Mouse (Mus musculus) stomach, embryonic 14.5 days (tissue): ENCODE data around the gene Ndc1. TPM values are rescaled to one million over a fixed set of nuclear protein-coding genes. Genes with fewer than 3 reads are reported as not detected.

Experiments
- ATAC-seq: fragments of 200-750 bp; cut with Nextera tagmentation; 2 replicates; pipeline ENCODE4 v1.8.0; 2017; ENCODE audit warnings: low read depth, moderate TSS enrichment; ENCODE audit not compliant: insufficient number of reproducible peaks, insufficient read depth, low FRiP score
- H3K27ac ChIP-seq: fragments of 300-500 bp; sonication (generic); 2 replicates; pipeline ENCODE4 v1.5.1; 2014; ENCODE audit warnings: mild to moderate bottlenecking, low read length, moderate library complexity, mixed read lengths
- H3K27me3 ChIP-seq: fragments of 300-500 bp; sonication (generic); 2 replicates; pipeline ENCODE4 v1.6.1; 2014; ENCODE audit warnings: low read length, control low read depth, mixed read lengths; ENCODE audit not compliant: control insufficient read depth, insufficient read depth
- H3K36me3 ChIP-seq: fragments of 300-500 bp; sonication (generic); 2 replicates; pipeline ENCODE4 v1.6.1; 2014; ENCODE audit warnings: mild to moderate bottlenecking, control low read depth, low read length, moderate library complexity, mixed read lengths; ENCODE audit not compliant: control insufficient read depth, insufficient read depth
- H3K4me1 ChIP-seq: fragments of 300-500 bp; sonication (generic); 2 replicates; pipeline ENCODE4 v1.6.1; 2014; ENCODE audit warnings: low read length, control low read depth, mixed read lengths; ENCODE audit not compliant: control insufficient read depth, insufficient read depth
- H3K4me2 ChIP-seq: fragments of 300-500 bp; sonication (generic); replicated peaks from 2 replicates; pipeline ENCODE4 v1.6.1; 2014; ENCODE audit warnings: low read depth, low read length, control low read depth
- H3K4me3 ChIP-seq: fragments of 300-500 bp; sonication (generic); 2 replicates; pipeline ENCODE4 v1.5.1; 2014; ENCODE audit warnings: low read depth, low read length, control low read depth
- H3K9ac ChIP-seq: fragments of 300-500 bp; sonication (generic); replicated peaks from 2 replicates; pipeline ENCODE4 v1.6.1; 2014; ENCODE audit warnings: low read depth, mild to moderate bottlenecking, control low read depth, low read length, moderate library complexity, mixed read lengths
- H3K9me3 ChIP-seq: fragments of 300-500 bp; sonication (generic); 2 replicates; pipeline ENCODE4 v1.6.1; 2016; ENCODE audit warnings: low read depth, low read length, control low read depth; ENCODE audit not compliant: control insufficient read depth
- WGBS: fragments of 180-500 bp; shearing (Covaris S2); extraction: QIAGEN DNeasy Blood & Tissue Kit; methylation state at CpG from one replicate; pipeline ENCODE4 v1.1.7; 2014; 5-methylcytosine and 5-hydroxymethylcytosine counted together
- polyA plus RNA-seq: library from polyadenylated mRNA; unstranded; fragments of >200 nt; fragmentation: Nextera tagmentation; extraction: Ambion mirVana; gene quantifications from 2 replicates; pipeline ENCODE4 v1.2.1, GENCODE M21; 2014

The Ndc1 gene
- polyA plus RNA-seq, 1 experiment from 2014 or later = 35.5 TPM

DNA sequence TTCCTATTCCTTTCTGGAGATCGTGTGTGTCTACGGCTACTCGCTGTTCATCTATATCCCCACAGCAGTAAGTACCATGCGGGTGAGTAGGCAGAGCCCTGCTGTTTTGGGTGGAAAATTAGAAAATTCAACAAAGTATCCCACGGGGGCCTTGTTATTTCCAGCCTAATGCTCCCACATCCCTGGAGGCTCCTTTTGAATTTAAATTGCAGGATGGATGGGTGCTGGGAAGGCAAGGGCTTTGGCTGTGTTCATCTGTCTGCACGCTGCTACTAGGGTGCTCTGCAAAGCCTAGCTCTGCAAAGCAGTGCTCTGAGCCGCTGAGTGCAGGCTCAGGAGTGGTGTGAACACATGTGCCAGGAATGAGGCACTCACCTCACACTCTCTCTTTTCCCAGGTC lies 23.0 kb upstream of the Ndc1 start:
- ATAC-seq = no peak
- H3K4me2 ChIP-seq = no peak overlapping the region
- no peak overlapping the region for H3K4me3 ChIP-seq
- no peak overlapping the region for H3K9ac ChIP-seq
- WGBS = 83% methylated on average over 7 of the region's 7 CpGs
- no peaks in the 10 kb centered on the region for H3K4me1 ChIP-seq
- no peaks in the 10 kb centered on the region for H3K9me3 ChIP-seq
- H3K27ac ChIP-seq = no peak overlapping the region
- no peaks in the 10 kb centered on the region for H3K27me3 ChIP-seq
- no peaks in the 10 kb centered on the region; the same call in none of the 2 replicates for H3K36me3 ChIP-seq

DNA sequence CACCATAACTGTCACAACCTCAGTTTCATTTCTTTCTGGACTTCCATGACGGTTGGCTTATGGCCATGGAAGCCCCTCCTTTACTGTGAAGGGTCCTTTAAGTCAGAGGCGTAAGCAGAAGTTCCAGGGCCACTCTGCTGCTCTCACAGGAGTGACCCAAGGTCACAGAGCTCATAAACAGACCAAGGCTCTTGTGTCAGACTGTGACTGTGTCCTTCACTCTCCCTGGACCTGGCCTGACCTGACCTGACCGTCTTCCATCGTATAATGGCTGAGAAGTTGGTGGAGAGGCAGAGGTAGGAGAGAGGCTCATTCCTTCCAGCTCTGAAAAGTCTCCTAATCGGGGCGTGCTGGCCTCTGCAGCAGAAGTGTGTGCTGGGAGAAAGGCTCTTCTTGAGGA lies 20.4 kb upstream of the Ndc1 start:
- Histone ChIP-seq H3K27ac (no peak overlapping the region), H3K9me3 (no peaks in the 10 kb centered on the region), H3K9ac (no peak overlapping the region), H3K4me2 (no peak overlapping the region), H3K4me1 (no peaks in the 10 kb centered on the region), H3K36me3 (peaks cover 2% of the 10 kb centered on the region), H3K4me3 (no peak overlapping the region), H3K27me3 (no peaks in the 10 kb centered on the region)
- no peak for ATAC-seq
- WGBS = 49% methylated on average over 6 of the region's 6 CpGs

DNA sequence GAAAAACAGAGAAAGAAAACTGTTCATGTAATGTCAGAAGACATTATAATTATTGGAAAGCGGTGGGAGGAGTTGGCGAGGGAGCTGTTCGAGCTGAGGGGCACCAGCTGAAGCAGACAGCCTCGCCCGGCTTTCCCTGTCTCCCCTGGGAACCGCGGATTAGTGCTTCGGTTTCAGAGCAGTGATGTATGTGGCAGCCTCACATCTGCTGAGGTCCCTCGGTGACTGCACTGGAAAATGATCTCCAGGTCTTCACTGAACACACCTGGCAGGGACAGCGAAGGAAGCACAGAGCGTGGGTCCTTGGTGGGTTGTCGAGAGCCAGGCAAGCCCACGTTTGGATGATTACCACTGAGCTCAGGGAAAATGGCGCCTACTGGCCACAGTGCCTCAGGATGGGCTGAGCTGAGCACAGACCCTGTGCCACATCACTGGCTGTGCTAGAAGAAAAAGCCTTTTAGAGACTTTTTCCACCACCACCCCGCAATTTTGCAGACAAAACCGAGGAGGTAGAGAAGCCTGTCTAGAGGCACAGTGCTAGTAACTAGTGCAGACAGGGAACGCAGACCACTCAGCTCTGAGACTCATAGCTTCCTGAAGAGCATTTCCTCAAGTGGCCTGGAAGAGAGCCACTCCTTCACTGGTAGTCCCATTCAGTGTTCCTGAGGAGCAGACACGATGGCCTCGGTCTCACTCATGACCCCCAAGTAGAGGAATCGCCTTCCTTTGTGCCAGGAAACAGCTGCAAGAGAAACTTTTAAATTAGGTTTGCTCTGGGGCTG lies 18.9 kb upstream of the Ndc1 start:
- Histone ChIP-seq H3K4me3 (no peak overlapping the region), H3K4me2 (no peak overlapping the region), H3K9me3 (no peaks in the 10 kb centered on the region), H3K27ac (no peak overlapping the region), H3K36me3 (peaks cover 2% of the 10 kb centered on the region), H3K27me3 (no peaks in the 10 kb centered on the region), H3K9ac (no peak overlapping the region), H3K4me1 (no peaks in the 10 kb centered on the region)
- no peak for ATAC-seq
- 69% methylated on average over 20 of the region's 20 CpGs for WGBS

DNA sequence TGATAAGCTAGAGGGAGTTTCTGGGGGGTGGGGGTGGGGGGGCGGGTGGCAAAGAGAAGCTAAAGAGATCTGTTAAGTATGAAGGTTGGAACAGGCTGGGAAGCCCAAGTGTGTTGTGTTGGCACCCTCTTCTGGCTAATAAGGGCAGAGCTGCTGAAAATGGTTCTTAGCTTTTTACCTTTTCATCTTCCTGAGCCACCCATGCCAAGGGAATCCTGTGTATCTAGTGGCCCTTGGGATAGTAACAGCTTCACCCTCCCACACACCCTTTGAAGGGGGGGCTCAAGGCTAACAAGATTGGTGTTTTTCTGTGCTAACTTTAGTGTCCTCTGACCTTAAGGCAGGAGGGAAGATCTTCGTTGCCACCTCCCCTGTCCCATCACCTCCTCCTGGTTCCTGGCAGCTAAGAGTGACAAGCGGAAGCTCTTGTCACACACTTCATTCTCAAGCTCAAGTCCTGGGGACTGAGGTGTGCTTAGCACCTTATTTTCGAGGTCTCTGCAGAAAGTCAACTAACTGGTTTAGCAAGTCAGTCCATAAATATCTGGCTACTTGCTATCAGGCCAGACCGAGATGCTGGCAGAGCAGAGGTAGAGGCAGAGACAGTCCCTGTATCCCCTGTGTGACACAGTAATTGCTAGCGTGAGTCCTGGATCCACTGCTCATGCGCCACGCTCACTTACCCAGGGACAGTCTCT lies 18.1 kb upstream of the Ndc1 start:
- Histone ChIP-seq H3K4me2 (no peak overlapping the region), H3K36me3 (peaks cover 2% of the 10 kb centered on the region), H3K9me3 (no peaks in the 10 kb centered on the region), H3K27me3 (no peaks in the 10 kb centered on the region), H3K4me1 (0 out of 2 replicates have a peak, but pooled peaks cover under 1% of the 10 kb centered on the region), H3K27ac (no peak overlapping the region), H3K9ac (no peak overlapping the region), H3K4me3 (no peak overlapping the region)
- WGBS = 64% methylated on average over 8 of the region's 8 CpGs
- no peak; the same call in 1 of the 2 replicates for ATAC-seq

DNA sequence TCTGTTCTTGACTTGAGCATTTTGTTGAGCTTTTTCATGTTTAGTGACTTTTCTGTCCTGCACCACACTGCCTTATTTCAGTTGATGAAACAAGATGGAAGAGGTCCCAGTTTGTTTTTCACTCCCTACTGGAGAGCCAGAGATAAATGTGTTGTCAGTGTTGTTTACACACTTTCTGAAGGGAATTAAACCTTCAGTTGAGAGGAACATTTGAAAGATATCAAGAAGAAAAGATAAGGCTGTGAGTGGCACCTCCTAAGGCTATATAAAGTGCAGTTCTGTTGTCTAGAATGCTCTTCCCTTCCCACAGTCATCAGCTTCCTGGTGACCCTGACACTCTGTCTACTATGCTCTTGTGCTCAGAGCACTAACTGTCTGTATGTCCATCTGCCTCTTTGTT lies 16.2 kb upstream of the Ndc1 start:
- Histone ChIP-seq H3K9ac (no peak overlapping the region), H3K9me3 (no peaks in the 10 kb centered on the region), H3K27me3 (no peaks in the 10 kb centered on the region), H3K4me1 (0 out of 2 replicates have a peak, but pooled peaks cover 3% of the 10 kb centered on the region), H3K27ac (no peak overlapping the region), H3K36me3 (peaks cover 2% of the 10 kb centered on the region), H3K4me2 (no peak overlapping the region), H3K4me3 (no peak overlapping the region)
- no peak for ATAC-seq

DNA sequence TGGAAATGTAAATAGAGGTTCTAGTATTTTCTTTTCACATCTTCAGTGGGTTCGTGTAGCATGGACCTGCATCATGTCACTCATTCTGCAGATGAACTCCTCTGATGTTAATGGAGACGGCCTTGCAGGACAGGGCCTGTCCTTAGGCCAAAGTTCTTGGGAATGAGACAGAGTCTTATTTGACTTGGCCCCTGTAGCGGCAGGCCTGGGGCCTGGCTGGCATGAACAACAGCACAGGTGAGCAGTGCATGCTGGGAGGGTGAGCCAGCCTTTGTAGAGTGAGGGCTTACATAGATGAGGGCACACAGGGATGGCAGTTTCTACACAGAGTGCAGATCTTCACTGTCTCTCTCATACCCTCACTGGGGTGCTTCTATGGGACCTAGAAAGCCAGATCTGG lies 14.0 kb upstream of the Ndc1 start:
- H3K9me3 ChIP-seq = no peaks in the 10 kb centered on the region
- H3K4me3 ChIP-seq = no peak overlapping the region
- H3K27me3 ChIP-seq = no peaks in the 10 kb centered on the region
- 0 out of 2 replicates have a peak, but pooled peaks cover 3% of the 10 kb centered on the region for H3K4me1 ChIP-seq
- 88% methylated on average over 3 of the region's 3 CpGs for WGBS
- peaks cover 2% of the 10 kb centered on the region for H3K36me3 ChIP-seq
- H3K9ac ChIP-seq = no peak overlapping the region
- H3K27ac ChIP-seq = no peak overlapping the region
- no peak for ATAC-seq
- no peak overlapping the region for H3K4me2 ChIP-seq

DNA sequence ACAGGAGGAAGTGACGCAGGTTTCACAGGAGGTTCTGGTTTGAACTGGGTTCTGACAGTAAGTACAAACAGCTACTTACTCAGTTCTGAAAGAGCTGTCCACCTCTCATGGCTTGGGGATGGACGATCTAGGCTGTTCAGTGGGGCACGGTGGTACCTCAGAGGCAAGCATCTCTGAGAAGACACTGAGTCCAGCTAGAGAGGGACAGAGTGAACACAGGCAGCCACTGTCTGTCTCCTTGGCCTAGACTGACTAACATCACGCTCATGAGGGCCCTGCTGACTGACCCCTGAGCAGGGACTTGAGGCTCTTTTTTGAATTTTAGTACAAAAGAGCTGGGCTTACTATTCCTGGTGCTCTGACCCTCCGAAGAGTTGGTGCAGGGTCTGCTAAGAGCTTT lies 13.5 kb upstream of the Ndc1 start:
- ATAC-seq = no peak
- H3K4me1 ChIP-seq = 0 out of 2 replicates have a peak, but pooled peaks cover 3% of the 10 kb centered on the region
- WGBS = 57% methylated on average over 5 of the region's 5 CpGs
- no peak overlapping the region for H3K4me3 ChIP-seq
- no peak overlapping the region for H3K9ac ChIP-seq
- H3K4me2 ChIP-seq = no peak overlapping the region
- no peak overlapping the region for H3K27ac ChIP-seq
- H3K36me3 ChIP-seq = peaks cover 2% of the 10 kb centered on the region
- no peaks in the 10 kb centered on the region for H3K27me3 ChIP-seq
- no peaks in the 10 kb centered on the region for H3K9me3 ChIP-seq

DNA sequence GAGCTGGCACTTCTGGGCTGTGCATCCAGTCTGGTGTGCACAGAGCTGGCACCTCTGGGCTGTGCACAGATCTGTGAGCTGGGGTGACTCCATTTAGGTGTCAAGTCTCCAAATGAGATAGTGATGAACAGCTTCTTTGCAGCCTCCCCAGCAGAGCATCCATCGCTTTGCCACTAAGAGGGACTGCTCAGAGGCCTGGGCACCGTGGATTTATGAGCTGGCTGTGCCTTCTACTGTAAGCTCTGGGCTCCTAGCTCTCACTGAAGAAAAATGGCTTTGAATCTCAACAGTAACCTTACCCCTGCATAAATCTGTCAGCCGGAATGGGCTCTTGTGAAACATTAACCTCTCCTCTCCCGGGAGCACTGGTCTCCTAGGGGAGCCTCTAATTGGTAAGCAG lies 13.0 kb upstream of the Ndc1 start:
- H3K9me3 ChIP-seq = no peaks in the 10 kb centered on the region
- no peak overlapping the region for H3K9ac ChIP-seq
- H3K4me3 ChIP-seq = no peak overlapping the region
- no peaks in the 10 kb centered on the region for H3K27me3 ChIP-seq
- 14% methylated on average over 4 of the region's 4 CpGs for WGBS
- ATAC-seq = no peak
- H3K4me1 ChIP-seq = 0 out of 2 replicates have a peak, but pooled peaks cover 3% of the 10 kb centered on the region
- no peak overlapping the region for H3K4me2 ChIP-seq
- peaks cover 2% of the 10 kb centered on the region for H3K36me3 ChIP-seq
- no peak overlapping the region for H3K27ac ChIP-seq
